Mouse (Mus musculus) forebrain, embryonic 14.5 days (tissue): ENCODE measurements at regions not wholly inside any gene's neighbourhood (a gene's known extent, or its start where the extent isn't known, plus 50 kb on each side); places are given as distances from the start of the nearest gene placed in this dataset.

Experiments used
- ATAC-seq: fragments of 200-750 bp; cut with Nextera tagmentation; 2 replicates; pipeline ENCODE4 v1.8.0; 2017; ENCODE audit warnings: mild to moderate bottlenecking, moderate library complexity
- DNase-seq: peaks from one replicate; pipeline ENCODE4 v3.0.0-alpha.2; 2015; ENCODE audit warnings: low spot score
- H3K27ac ChIP-seq: fragments of 300-500 bp; sonication (generic); 2 replicates; pipeline ENCODE4 v1.5.1; 2014; ENCODE audit warnings: low read depth, mild to moderate bottlenecking, control low read depth, low read length, moderate library complexity
- H3K27me3 ChIP-seq: fragments of 300-500 bp; sonication (generic); replicated peaks from 2 replicates; pipeline ENCODE4 v1.6.1; 2014; ENCODE audit warnings: low read length, control low read depth, mixed read lengths; ENCODE audit not compliant: control insufficient read depth, insufficient read depth
- H3K36me3 ChIP-seq: fragments of 300-500 bp; sonication (generic); 2 replicates; pipeline ENCODE4 v1.6.1; 2014; ENCODE audit warnings: low read length, control low read depth; ENCODE audit not compliant: control insufficient read depth, insufficient read depth
- H3K4me1 ChIP-seq: fragments of 300-500 bp; sonication (generic); 2 replicates; pipeline ENCODE4 v1.6.1; 2014; ENCODE audit warnings: antibody characterized with exemption, low read length, control low read depth; ENCODE audit not compliant: control insufficient read depth, insufficient read depth
- H3K4me2 ChIP-seq: fragments of 300-500 bp; sonication (generic); 2 replicates; pipeline ENCODE4 v1.6.1; 2014; ENCODE audit warnings: mild to moderate bottlenecking, control low read depth, low read length
- H3K4me3 ChIP-seq: fragments of 300-500 bp; sonication (generic); 2 replicates; pipeline ENCODE4 v1.5.1; 2014; ENCODE audit warnings: low read depth, low read length, control low read depth
- H3K9ac ChIP-seq: fragments of 300-500 bp; sonication (generic); 2 replicates; pipeline ENCODE4 v1.6.1; 2014; ENCODE audit warnings: mild to moderate bottlenecking, low read length, control low read depth, moderate library complexity
- H3K9me3 ChIP-seq: fragments of 300-500 bp; sonication (generic); replicated peaks from 2 replicates; pipeline ENCODE4 v1.6.1; 2016; ENCODE audit warnings: low read length, control low read depth, mixed read lengths; ENCODE audit not compliant: control insufficient read depth
- WGBS: fragments of 180-500 bp; shearing (Covaris S2); extraction: QIAGEN DNeasy Blood & Tissue Kit; methylation state at CpG from one replicate; pipeline ENCODE4 v1.1.7; 2014; 5-methylcytosine and 5-hydroxymethylcytosine counted together

GRCm38 (mm10) chr4:34213731-34214130, 163.7 kb upstream of the Spaca1 start:
- Histone ChIP-seq H3K4me1 (no peaks in the 10 kb centered on the region), H3K36me3 (no peaks in the 10 kb centered on the region), H3K9me3 (no peaks in the 10 kb centered on the region), H3K27me3 (no peaks in the 10 kb centered on the region), H3K27ac (no peak overlapping the region), H3K4me2 (no peak overlapping the region), H3K9ac (no peak overlapping the region), H3K4me3 (no peak overlapping the region)
- DNase-seq, result peak; percentile 41
- ATAC-seq, result no peak; the same call in 1 of the 2 replicates

DNA sequence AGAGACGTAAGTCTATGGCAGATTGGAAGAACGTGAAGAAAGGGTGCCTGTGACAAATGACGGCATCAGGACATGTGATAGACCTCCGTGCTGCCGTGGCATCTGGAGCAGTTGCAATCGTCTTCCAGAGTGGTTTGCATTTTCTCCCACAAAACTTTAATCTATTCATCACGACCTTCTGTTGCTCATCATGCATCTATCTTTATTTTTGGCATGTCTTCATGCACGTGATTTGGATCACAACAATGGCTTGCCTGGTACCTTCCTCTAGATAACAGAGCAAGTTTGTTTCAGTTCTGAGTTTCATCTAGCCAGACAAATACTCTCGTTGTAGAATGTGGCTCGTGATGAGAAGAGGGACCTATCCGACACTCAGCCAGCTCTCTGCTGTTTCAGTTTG, 164.4 kb upstream of the Spaca1 start:
- no peaks in the 10 kb centered on the region for H3K9me3 ChIP-seq
- no peak overlapping the region for H3K9ac ChIP-seq
- H3K4me3 ChIP-seq, result no peak overlapping the region
- DNase-seq, result no peak
- no peaks in the 10 kb centered on the region for H3K4me1 ChIP-seq
- H3K27me3 ChIP-seq, result no peaks in the 10 kb centered on the region
- WGBS, result 83% methylated on average over 11 of the region's 11 CpGs
- no peak overlapping the region for H3K27ac ChIP-seq
- H3K36me3 ChIP-seq, result no peaks in the 10 kb centered on the region
- no peak overlapping the region for H3K4me2 ChIP-seq
- no peak for ATAC-seq

GRCm38 (mm10) chr4:34221915-34222314, 171.9 kb upstream of the Spaca1 start:
- H3K36me3 ChIP-seq, result no peaks in the 10 kb centered on the region
- DNase-seq (no peak), ATAC-seq (no peak)
- no peak overlapping the region for H3K9ac ChIP-seq
- H3K4me1 ChIP-seq, result peaks cover 3% of the 10 kb centered on the region; the same call in 1 of the 2 replicates
- H3K4me2 ChIP-seq, result no peak overlapping the region
- H3K4me3 ChIP-seq, result no peak overlapping the region
- WGBS, result 94% methylated on average over 1 of the region's 1 CpGs
- no peaks in the 10 kb centered on the region for H3K27me3 ChIP-seq
- H3K27ac ChIP-seq, result no peak overlapping the region
- H3K9me3 ChIP-seq, result no peaks in the 10 kb centered on the region

DNA sequence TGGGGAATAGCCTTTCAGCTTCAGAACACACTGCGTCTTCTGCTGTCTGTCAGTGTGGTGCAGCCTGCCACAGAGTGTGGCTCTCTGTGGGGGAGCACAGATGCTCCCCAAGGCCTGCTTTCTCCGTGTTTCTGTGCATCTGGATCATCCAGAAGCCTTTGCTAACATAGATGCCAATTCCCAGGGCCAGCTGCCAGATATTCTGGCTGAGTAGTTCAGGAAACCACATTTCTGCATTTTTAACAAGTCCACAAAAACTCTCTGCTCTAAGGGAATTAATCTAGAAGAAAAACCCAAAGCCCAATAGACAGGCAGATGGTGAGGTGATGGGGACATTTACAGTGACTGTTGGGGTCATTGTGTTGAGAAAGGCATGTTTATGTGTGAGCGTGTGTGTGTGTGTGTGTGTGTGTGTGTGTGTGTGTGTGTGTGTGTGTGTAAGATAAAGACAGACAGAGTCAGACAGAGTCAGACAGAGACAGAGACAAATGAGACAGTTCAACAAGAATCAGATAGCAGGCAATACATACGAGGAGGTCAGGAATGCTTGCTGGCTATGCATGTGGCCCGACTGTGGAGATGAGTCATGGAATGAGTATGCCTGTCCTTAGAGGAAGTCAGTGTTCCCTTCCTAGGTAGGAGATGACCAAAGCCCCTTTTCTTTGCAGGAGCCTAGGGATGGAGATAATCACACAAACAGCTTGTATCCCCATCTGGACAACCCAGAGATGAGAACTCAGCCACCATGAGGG, 176.3 kb upstream of the Spaca1 start:
- ATAC-seq (peak; percentile 77), DNase-seq (peak; percentile 71)
- peak overlapping the region; percentile 34; the same call in 1 of the 2 replicates for H3K27ac ChIP-seq
- H3K27me3 ChIP-seq, result no peaks in the 10 kb centered on the region
- H3K4me2 ChIP-seq, result no peak overlapping the region
- peaks cover 3% of the 10 kb centered on the region; the same call in 1 of the 2 replicates for H3K4me1 ChIP-seq
- no peaks in the 10 kb centered on the region for H3K9me3 ChIP-seq
- no peak overlapping the region for H3K9ac ChIP-seq
- H3K36me3 ChIP-seq, result no peaks in the 10 kb centered on the region
- no peak overlapping the region for H3K4me3 ChIP-seq
- 55% methylated on average over 5 of the region's 5 CpGs for WGBS

- Histone ChIP-seq H3K27me3 (no peaks in the 10 kb centered on the region), H3K4me1 (peaks cover 3% of the 10 kb centered on the region; the same call in 1 of the 2 replicates), H3K9ac (no peak overlapping the region), H3K4me2 (no peak overlapping the region), H3K4me3 (no peak overlapping the region), H3K9me3 (no peaks in the 10 kb centered on the region), H3K36me3 (no peaks in the 10 kb centered on the region), H3K27ac (0 out of 2 replicates have a peak overlapping the region, but pooled peaks have one; percentile 34)
- WGBS, result 78% methylated on average over 5 of the region's 5 CpGs
- peak; percentile 7; the same call in 1 of the 2 replicates for ATAC-seq
- no peak for DNase-seq
Measured at GRCm38 (mm10) chr4:34226886-34227285, 176.9 kb upstream of the Spaca1 start.

GRCm38 (mm10) chr4:34227611-34228010, 177.6 kb upstream of the Spaca1 start:
- Histone ChIP-seq H3K36me3 (no peaks in the 10 kb centered on the region), H3K4me2 (no peak overlapping the region), H3K9ac (no peak overlapping the region), H3K4me3 (no peak overlapping the region), H3K4me1 (peaks cover 3% of the 10 kb centered on the region; the same call in 1 of the 2 replicates), H3K27ac (no peak overlapping the region), H3K9me3 (no peaks in the 10 kb centered on the region), H3K27me3 (no peaks in the 10 kb centered on the region)
- WGBS, result 81% methylated on average over 5 of the region's 5 CpGs
- ATAC-seq (no peak), DNase-seq (no peak)

- H3K27ac ChIP-seq, result no peak overlapping the region
- H3K36me3 ChIP-seq, result no peaks in the 10 kb centered on the region
- H3K27me3 ChIP-seq, result no peaks in the 10 kb centered on the region
- no peak overlapping the region for H3K4me3 ChIP-seq
- WGBS, result 14% methylated on average over 3 of the region's 3 CpGs
- DNase-seq (peak; percentile 85), ATAC-seq (peak; percentile 88)
- H3K9me3 ChIP-seq, result no peaks in the 10 kb centered on the region
- H3K4me1 ChIP-seq, result no peaks in the 10 kb centered on the region; the same call in 1 of the 2 replicates
- H3K4me2 ChIP-seq, result no peak overlapping the region
- no peak overlapping the region for H3K9ac ChIP-seq
Measured at GRCm38 (mm10) chr4:34231270-34231669, 181.3 kb upstream of the Spaca1 start.

GRCm38 (mm10) chr4:34234204-34234603, 184.2 kb upstream of the Spaca1 start:
- WGBS, result 85% methylated on average over 11 of the region's 11 CpGs
- H3K9me3 ChIP-seq, result no peaks in the 10 kb centered on the region
- no peak for DNase-seq
- H3K27ac ChIP-seq, result no peak overlapping the region
- no peak overlapping the region for H3K4me3 ChIP-seq
- H3K27me3 ChIP-seq, result no peaks in the 10 kb centered on the region
- H3K9ac ChIP-seq, result no peak overlapping the region
- no peak overlapping the region for H3K4me2 ChIP-seq
- H3K4me1 ChIP-seq, result no peaks in the 10 kb centered on the region
- no peak for ATAC-seq
- H3K36me3 ChIP-seq, result no peaks in the 10 kb centered on the region

DNA sequence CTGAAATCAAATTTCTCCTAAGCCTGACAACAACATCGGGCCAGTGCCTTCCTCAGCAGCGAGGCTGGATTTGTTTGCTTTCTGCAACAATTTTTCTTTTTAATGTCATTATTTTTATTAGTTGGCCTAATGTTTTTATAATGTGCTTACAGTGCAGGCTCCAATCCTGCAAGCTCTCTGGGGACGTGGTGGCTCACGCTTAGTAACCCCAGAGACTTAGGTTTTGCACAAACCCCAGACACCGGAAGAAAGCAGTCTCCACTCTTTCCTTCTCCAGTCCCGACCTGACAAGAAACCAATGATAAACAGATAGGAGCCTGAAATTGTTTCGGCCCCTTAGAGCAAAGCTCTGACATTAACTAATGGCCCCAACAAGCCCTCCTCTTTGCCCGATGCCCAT, 184.7 kb upstream of the Spaca1 start:
- Histone ChIP-seq H3K4me2 (no peak overlapping the region), H3K36me3 (no peaks in the 10 kb centered on the region), H3K27ac (no peak overlapping the region), H3K4me1 (no peaks in the 10 kb centered on the region), H3K4me3 (no peak overlapping the region), H3K27me3 (no peaks in the 10 kb centered on the region), H3K9me3 (no peaks in the 10 kb centered on the region), H3K9ac (no peak overlapping the region)
- no peak for DNase-seq
- ATAC-seq, result no peak
- WGBS, result 91% methylated on average over 8 of the region's 8 CpGs
